Mouse (Mus musculus): Measurements from ENCODE around the gene Brd7. TPM values are rescaled to one million over a fixed set of nuclear protein-coding genes. Genes with fewer than 3 reads are reported as not detected.

The Brd7 gene
- polyA plus RNA-seq, 1 experiment from 2014 or later: 84.0 TPM

DNA sequence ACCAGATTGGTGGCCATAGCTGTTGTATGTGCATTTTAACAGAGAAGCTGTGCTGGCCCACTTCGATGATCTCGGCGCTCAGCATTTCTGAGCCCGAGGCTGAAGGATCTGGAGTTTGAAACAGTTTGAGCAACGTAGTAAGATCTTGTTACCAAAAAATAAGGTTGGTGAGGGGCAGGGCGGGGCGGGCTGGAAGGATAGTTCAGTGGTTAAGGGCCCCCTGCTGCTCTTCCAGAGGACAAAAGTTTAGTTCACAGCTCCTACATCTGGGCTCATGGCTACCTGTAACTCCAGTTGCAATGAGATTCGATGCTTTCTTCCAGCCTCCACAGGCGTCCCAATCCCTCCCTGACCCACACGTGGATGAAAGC lies 63.3 kb downstream of the Brd7 start:
- H3K27me3 ChIP-seq (ENCODE audit: control insufficient read depth, insufficient read depth, low read length): no peaks in the 10 kb centered on the region
- no peak overlapping the region for H3K27ac ChIP-seq (replicated peaks in 1 of 2; ENCODE audit: control insufficient read depth in 1 of 2, insufficient read depth in 1 of 2, low read depth in 2 of 2, low read length in 2 of 2)
- H3K9me3 ChIP-seq (ENCODE audit: control insufficient read depth, low read length): no peaks in the 10 kb centered on the region
- WGBS: 86% methylated on average over 10 of the region's 10 CpGs
- H3K36me3 ChIP-seq (ENCODE audit: control insufficient read depth, insufficient read depth, low read length): no peaks in the 10 kb centered on the region
- H3K4me2 ChIP-seq (ENCODE audit: low read length): no peak overlapping the region
- no peak overlapping the region for H3K4me3 ChIP-seq (ENCODE audit: control insufficient read depth in 1 of 2, insufficient read depth in 1 of 2, low read depth in 1 of 2, low read length in 2 of 2)
- H3K9ac ChIP-seq (ENCODE audit: low read length): no peak overlapping the region
- H3K4me1 ChIP-seq (ENCODE audit: control insufficient read depth in 2 of 2, insufficient read depth in 2 of 2, low read length in 2 of 2): peaks cover 6 to 8% of the 10 kb centered on the region in 2 experiments; a peak in 2 of 4 replicates
- no peak for ATAC-seq (ENCODE audit: insufficient number of reproducible peaks, insufficient read depth, low FRiP score, low read depth)

DNA sequence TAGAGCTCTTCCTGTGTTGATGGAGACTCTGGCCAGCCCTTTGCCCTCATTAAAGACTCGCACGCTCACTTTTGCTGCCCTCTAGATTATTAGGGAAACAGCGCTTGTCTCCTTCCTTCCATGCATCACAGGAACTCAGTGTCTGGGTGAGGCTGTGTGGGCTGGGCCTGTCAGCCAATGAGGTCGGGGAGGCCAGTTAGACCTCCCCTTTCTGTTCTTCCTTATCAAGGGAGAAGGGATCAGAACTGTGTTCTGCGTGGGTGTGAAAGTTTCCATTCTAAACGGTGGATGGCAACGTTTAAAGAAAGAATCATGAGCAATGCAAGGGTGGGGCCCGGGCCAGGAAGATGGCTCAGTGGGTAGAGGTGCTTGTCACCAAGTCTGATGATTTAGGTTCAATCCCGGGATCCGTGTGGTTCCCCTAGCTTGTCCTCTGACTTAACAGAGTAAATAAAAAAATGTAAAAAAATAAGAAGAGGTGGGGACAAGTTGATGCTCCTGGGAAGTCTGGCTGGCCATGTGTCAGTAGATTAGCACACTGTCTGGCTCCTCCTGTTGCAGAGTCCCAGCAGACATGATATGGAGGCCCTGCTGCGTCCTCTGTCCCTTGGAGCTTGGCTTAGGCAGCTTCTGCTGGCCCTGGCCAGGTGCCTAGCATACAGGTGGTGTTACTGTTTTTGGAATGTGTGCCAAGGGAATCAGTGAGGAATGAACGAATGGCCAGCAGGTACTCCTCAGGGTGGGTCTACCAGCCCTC lies 63.8 kb downstream of the Brd7 start:
- ATAC-seq (ENCODE audit: insufficient number of reproducible peaks, insufficient read depth, low FRiP score, low read depth): 0 out of 2 replicates have a peak, but pooled peaks have one; percentile 31
- no peaks in the 10 kb centered on the region for H3K9me3 ChIP-seq (ENCODE audit: control insufficient read depth, low read length)
- no peak overlapping the region for H3K27ac ChIP-seq (replicated peaks in 1 of 2; ENCODE audit: control insufficient read depth in 1 of 2, insufficient read depth in 1 of 2, low read depth in 2 of 2, low read length in 2 of 2)
- peaks cover 6 to 8% of the 10 kb centered on the region in 2 experiments; a peak in 2 of 4 replicates for H3K4me1 ChIP-seq (ENCODE audit: control insufficient read depth in 2 of 2, insufficient read depth in 2 of 2, low read length in 2 of 2)
- H3K9ac ChIP-seq (ENCODE audit: low read length): no peak overlapping the region
- no peak overlapping the region for H3K4me2 ChIP-seq (ENCODE audit: low read length)
- H3K4me3 ChIP-seq (ENCODE audit: control insufficient read depth in 1 of 2, insufficient read depth in 1 of 2, low read depth in 1 of 2, low read length in 2 of 2): no peak overlapping the region
- no peaks in the 10 kb centered on the region for H3K36me3 ChIP-seq (ENCODE audit: control insufficient read depth, insufficient read depth, low read length)
- H3K27me3 ChIP-seq (ENCODE audit: control insufficient read depth, insufficient read depth, low read length): no peaks in the 10 kb centered on the region
- 32% methylated on average over 12 of the region's 12 CpGs for WGBS

DNA sequence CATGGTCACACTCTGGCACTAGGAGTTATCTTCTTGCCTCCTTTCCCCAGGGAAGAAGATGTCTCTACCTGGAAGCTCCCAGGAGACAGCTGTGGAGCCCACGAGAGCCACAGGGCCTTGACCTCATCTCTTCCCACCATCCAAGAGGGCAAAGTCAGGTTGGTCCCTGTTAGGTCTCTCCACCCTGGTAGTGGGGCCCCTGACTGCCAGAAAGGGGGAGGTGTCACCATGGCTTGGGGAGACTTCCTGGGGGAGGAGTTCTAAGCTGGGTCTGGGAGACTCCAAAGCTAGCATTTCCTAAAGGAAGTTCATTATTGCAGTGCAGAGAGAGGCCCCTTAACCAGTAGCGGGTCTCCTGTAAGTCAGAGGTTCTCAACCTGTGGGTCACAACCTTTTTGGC lies 67.0 kb downstream of the Brd7 start:
- no peaks in the 10 kb centered on the region for H3K27me3 ChIP-seq (ENCODE audit: control insufficient read depth, insufficient read depth, low read length)
- H3K9ac ChIP-seq (ENCODE audit: low read length): no peak overlapping the region
- H3K36me3 ChIP-seq (ENCODE audit: control insufficient read depth, insufficient read depth, low read length): no peaks in the 10 kb centered on the region
- no peak overlapping the region for H3K4me2 ChIP-seq (ENCODE audit: low read length)
- ATAC-seq (ENCODE audit: insufficient number of reproducible peaks, insufficient read depth, low FRiP score, low read depth): no peak
- WGBS: 78% methylated on average over 2 of the region's 2 CpGs
- peaks cover 6 to 8% of the 10 kb centered on the region in 2 experiments; a peak in 2 of 4 replicates for H3K4me1 ChIP-seq (ENCODE audit: control insufficient read depth in 2 of 2, insufficient read depth in 2 of 2, low read length in 2 of 2)
- H3K27ac ChIP-seq (replicated peaks in 1 of 2; ENCODE audit: control insufficient read depth in 1 of 2, insufficient read depth in 1 of 2, low read depth in 2 of 2, low read length in 2 of 2): no peak overlapping the region
- no peak overlapping the region for H3K4me3 ChIP-seq (ENCODE audit: control insufficient read depth in 1 of 2, insufficient read depth in 1 of 2, low read depth in 1 of 2, low read length in 2 of 2)
- no peaks in the 10 kb centered on the region for H3K9me3 ChIP-seq (ENCODE audit: control insufficient read depth, low read length)

DNA sequence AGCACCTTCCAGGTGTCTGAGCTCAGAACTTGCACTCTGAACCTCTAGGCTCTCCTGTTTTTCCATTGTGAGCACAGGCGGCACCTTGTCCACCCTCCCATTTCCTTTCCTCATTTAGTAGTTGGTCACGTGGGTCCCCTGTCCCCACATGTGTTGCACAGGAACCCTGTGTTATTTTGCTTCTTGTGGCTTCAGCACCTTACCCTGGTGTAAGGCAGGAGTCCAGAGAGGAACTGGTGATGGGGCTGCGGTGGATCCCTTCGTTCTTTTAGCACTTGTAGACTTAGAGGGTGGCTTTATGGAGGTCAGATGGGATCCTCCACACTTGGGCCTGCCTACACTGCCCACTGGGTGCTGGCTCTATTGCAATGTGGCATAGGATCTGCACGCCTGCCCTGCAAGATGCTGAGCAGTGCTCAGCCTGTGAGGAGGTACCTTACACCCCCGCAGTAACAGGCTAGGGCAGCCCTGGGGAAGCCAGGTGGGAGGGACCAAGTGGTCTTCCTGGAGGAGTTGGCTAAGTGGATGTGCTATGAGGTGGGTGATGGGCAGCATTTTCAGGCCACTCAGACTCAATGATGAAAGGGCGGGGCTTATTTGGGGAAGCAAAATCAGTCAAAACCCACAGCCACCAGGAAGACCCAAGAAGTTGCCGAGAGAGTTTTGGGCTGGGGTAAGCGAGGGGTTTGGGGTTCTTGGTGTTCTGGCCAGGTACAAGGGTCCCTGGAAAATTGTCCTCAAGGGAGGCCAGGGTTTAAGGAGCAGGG lies 68.2 kb downstream of the Brd7 start:
- no peaks in the 10 kb centered on the region for H3K9me3 ChIP-seq (ENCODE audit: control insufficient read depth, low read length)
- no peak for ATAC-seq (ENCODE audit: insufficient number of reproducible peaks, insufficient read depth, low FRiP score, low read depth)
- H3K27ac ChIP-seq (replicated peaks in 1 of 2; ENCODE audit: control insufficient read depth in 1 of 2, insufficient read depth in 1 of 2, low read depth in 2 of 2, low read length in 2 of 2): no peak overlapping the region
- no peak overlapping the region for H3K4me2 ChIP-seq (ENCODE audit: low read length)
- no peak overlapping the region for H3K4me3 ChIP-seq (ENCODE audit: control insufficient read depth in 1 of 2, insufficient read depth in 1 of 2, low read depth in 1 of 2, low read length in 2 of 2)
- peaks cover 8 to 10% of the 10 kb centered on the region in 2 experiments; a peak in 2 of 4 replicates for H3K4me1 ChIP-seq (ENCODE audit: control insufficient read depth in 2 of 2, insufficient read depth in 2 of 2, low read length in 2 of 2)
- H3K36me3 ChIP-seq (ENCODE audit: control insufficient read depth, insufficient read depth, low read length): no peaks in the 10 kb centered on the region
- 88% methylated on average over 9 of the region's 9 CpGs for WGBS
- no peaks in the 10 kb centered on the region for H3K27me3 ChIP-seq (ENCODE audit: control insufficient read depth, insufficient read depth, low read length)
- no peak overlapping the region for H3K9ac ChIP-seq (ENCODE audit: low read length)

DNA sequence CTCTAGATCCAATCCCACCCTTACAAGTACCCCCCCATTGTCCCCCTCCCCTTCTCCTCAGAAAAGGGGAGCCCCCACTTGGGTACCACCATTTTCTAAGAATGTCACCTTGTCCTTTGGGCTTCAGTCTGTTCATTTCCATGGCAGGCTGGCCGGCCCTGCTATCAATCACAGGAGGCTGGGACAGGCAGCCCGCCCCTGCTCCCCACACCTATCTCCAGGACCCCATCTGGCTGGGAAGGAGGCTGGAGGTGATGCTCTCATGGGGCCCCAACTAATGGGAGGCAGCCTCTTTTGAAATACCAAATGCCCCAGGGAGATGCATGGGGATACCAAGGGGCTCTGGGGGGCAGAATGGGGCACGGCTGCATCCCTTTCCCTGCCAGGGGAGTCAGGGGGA lies 69.1 kb downstream of the Brd7 start:
- Histone ChIP-seq H3K4me1 (ENCODE audit: control insufficient read depth in 2 of 2, insufficient read depth in 2 of 2, low read length in 2 of 2) (peaks cover 10 to 11% of the 10 kb centered on the region in 2 experiments; a peak in 2 of 4 replicates), H3K27me3 (ENCODE audit: control insufficient read depth, insufficient read depth, low read length) (no peaks in the 10 kb centered on the region), H3K36me3 (ENCODE audit: control insufficient read depth, insufficient read depth, low read length) (no peaks in the 10 kb centered on the region), H3K27ac (replicated peaks in 1 of 2; ENCODE audit: control insufficient read depth in 1 of 2, insufficient read depth in 1 of 2, low read depth in 2 of 2, low read length in 2 of 2) (no peak overlapping the region), H3K4me3 (ENCODE audit: control insufficient read depth in 1 of 2, insufficient read depth in 1 of 2, low read depth in 1 of 2, low read length in 2 of 2) (no peak overlapping the region), H3K9me3 (ENCODE audit: control insufficient read depth, low read length) (no peaks in the 10 kb centered on the region), H3K9ac (ENCODE audit: low read length) (no peak overlapping the region), H3K4me2 (ENCODE audit: low read length) (no peak overlapping the region)
- 93% methylated on average over 3 of the region's 3 CpGs for WGBS
- no peak for ATAC-seq (ENCODE audit: insufficient number of reproducible peaks, insufficient read depth, low FRiP score, low read depth)

DNA sequence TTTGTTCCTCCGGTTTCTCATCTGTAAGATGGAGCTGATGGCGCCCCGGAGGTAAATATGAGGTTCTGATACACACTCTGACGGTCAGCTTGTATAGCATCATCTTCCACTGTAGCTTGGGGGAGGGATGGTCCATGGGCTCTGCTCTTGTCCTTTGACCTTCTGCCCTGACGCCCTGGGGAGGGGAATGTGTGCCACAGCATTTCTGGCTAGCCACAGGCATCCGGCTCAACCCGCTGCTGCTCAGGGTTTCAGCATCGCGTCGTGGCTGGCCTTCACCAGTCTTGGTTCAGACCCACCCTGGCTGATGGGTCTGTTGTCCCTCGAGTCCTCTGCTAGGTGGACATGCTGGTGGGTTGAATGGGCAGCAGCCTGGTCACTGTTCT lies 70.7 kb downstream of the Brd7 start:
- Histone ChIP-seq H3K4me1 (ENCODE audit: control insufficient read depth in 2 of 2, insufficient read depth in 2 of 2, low read length in 2 of 2) (peaks cover 12 to 14% of the 10 kb centered on the region in 2 experiments; a peak in 3 of 4 replicates), H3K4me3 (ENCODE audit: control insufficient read depth in 1 of 2, insufficient read depth in 1 of 2, low read depth in 1 of 2, low read length in 2 of 2) (no peak overlapping the region), H3K9ac (ENCODE audit: low read length) (no peak overlapping the region), H3K27ac (replicated peaks in 1 of 2; ENCODE audit: control insufficient read depth in 1 of 2, insufficient read depth in 1 of 2, low read depth in 2 of 2, low read length in 2 of 2) (no peak overlapping the region), H3K27me3 (ENCODE audit: control insufficient read depth, insufficient read depth, low read length) (no peaks in the 10 kb centered on the region), H3K9me3 (ENCODE audit: control insufficient read depth, low read length) (no peaks in the 10 kb centered on the region), H3K36me3 (ENCODE audit: control insufficient read depth, insufficient read depth, low read length) (no peaks in the 10 kb centered on the region), H3K4me2 (ENCODE audit: low read length) (no peak overlapping the region)
- ATAC-seq (ENCODE audit: insufficient number of reproducible peaks, insufficient read depth, low FRiP score, low read depth): no peak
- WGBS: 91% methylated on average over 11 of the region's 11 CpGs

DNA sequence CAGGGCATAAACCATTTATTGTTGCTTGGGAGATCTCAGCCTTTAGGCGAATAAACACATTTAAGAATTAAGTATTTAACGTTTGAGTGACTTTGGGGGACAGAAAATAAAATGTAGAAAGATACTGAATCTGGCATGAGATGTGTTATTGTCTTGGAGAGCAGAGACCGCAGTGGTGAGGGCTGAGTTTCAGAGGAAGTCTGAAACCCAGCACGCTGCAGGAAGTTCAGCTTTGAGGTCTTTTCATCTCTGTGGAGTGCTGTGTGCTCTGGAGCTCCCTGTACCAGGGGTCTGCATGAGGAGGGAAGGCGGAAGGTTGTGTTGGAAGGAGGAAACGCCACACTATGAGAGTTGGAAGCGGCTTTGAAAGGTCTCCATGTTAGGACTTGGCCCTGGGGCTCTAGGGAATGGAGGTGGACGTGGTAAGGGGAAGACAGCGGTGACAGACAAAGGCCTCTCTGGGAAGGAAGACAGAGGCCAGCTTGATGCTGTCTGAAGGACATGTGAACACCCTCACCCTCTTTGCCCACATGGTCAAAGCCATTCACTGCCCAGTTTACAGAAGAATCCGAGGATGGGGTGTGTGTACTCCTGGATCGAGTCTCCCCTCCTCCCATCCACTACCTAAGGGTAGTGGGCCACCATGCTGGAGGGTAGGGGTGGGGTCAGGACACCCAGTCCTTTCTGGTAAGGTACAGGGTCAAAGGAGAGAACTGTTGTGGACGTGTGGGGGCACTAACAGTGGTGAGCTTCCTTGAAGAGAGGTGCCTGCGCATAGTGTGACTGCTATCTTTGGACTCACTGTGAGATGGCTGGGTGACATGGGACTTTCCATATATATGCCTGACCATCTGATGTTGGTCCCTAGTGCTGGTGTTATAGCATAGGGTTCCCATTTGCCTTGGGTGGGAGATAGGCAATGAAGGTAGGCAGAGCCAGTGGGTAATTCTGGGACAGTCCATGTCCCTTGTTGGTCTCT lies 71.4 kb downstream of the Brd7 start:
- Histone ChIP-seq H3K9ac (ENCODE audit: low read length) (no peak overlapping the region), H3K27me3 (ENCODE audit: control insufficient read depth, insufficient read depth, low read length) (no peaks in the 10 kb centered on the region), H3K4me3 (ENCODE audit: control insufficient read depth in 1 of 2, insufficient read depth in 1 of 2, low read depth in 1 of 2, low read length in 2 of 2) (no peak overlapping the region), H3K4me1 (ENCODE audit: control insufficient read depth in 2 of 2, insufficient read depth in 2 of 2, low read length in 2 of 2) (peaks cover 17 to 21% of the 10 kb centered on the region in 2 experiments; a peak in 3 of 4 replicates), H3K9me3 (ENCODE audit: control insufficient read depth, low read length) (no peaks in the 10 kb centered on the region), H3K4me2 (ENCODE audit: low read length) (no peak overlapping the region), H3K27ac (replicated peaks in 1 of 2; ENCODE audit: control insufficient read depth in 1 of 2, insufficient read depth in 1 of 2, low read depth in 2 of 2, low read length in 2 of 2) (no peak overlapping the region), H3K36me3 (ENCODE audit: control insufficient read depth, insufficient read depth, low read length) (no peaks in the 10 kb centered on the region)
- no peak for ATAC-seq (ENCODE audit: insufficient number of reproducible peaks, insufficient read depth, low FRiP score, low read depth)
- WGBS: 79% methylated on average over 13 of the region's 13 CpGs

Data from heart, embryonic 14.5 days (tissue).